Mouse (Mus musculus) adrenal gland, postnatal 36 days (tissue): Measurements from ENCODE around the gene Mrpl2. TPM values are rescaled to one million over a fixed set of nuclear protein-coding genes. Genes with fewer than 3 reads are reported as not detected.

Experiments used
- DNase-seq, 2 experiments: peaks; one replicate each; pipeline ENCODE4 v3.0.0; 2021; ENCODE audit warnings: mixed read lengths in 1 of 2
- total RNA-seq, 2 experiments: library from RNA; stranded (reverse); gene quantifications; 2 replicates each; pipeline ENCODE4 v1.2.3; 2021

Gene Mrpl2
- total RNA-seq, 2 experiments from 2014 or later, result 92.6 to 114 TPM

DNA sequence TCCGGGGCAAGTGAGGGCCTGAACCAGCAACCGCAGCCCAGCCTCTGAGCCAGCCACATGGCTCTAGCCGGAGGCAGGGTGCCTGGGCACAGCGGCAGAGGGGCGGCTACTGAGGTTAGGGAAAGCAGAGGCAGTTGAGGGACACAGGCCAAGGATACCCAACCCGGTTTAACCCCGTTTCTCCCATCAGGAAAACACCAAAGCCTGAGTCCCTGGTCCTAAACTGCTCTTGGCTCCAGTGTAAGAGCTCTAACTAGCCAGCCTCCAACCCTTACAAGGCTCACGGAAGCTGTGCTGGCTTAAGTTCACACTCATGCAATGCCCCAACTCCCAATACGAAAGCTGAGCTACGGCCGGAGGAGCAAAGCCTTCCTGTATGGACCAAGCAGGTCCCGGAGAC lies 21.4 kb upstream of the Mrpl2 start:
- DNase-seq, result no peak

DNA sequence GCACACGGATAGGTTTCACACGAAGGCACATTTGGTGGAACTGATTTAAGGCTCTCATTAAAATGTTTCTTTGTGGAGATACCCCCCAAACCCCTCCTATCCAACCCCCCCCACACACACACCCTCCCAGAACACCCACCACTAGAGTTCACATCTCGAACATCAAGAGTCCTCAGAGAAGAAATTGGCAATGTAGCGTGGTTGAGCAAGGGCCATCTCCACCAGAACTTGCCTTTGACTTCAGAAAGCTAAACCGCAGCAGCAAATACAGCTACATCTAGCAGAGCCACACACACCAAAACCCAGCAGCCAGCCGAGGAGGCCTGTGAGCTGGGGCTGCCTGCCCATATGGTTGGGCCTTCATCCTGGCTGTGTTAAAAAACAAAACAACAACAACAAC lies 18.6 kb upstream of the Mrpl2 start:
- DNase-seq, result no peak

DNA sequence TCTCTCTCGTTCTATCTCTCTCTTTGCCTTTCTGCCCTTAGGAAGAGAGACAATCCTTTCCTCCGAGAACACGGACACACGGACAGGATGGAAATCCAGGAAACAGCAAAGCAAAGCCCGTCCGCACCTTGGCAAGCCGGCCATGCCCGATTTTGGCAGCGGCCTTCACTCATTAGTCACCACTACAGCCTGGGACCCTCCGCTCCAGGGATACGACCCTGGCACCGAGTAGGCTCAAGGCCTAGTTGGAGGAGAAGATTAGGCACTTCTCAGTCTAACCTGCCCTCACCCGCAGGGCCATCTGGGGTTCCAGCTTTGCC lies 17.6 kb upstream of the Mrpl2 start:
- peak; percentile 64 to 66 for DNase-seq

DNA sequence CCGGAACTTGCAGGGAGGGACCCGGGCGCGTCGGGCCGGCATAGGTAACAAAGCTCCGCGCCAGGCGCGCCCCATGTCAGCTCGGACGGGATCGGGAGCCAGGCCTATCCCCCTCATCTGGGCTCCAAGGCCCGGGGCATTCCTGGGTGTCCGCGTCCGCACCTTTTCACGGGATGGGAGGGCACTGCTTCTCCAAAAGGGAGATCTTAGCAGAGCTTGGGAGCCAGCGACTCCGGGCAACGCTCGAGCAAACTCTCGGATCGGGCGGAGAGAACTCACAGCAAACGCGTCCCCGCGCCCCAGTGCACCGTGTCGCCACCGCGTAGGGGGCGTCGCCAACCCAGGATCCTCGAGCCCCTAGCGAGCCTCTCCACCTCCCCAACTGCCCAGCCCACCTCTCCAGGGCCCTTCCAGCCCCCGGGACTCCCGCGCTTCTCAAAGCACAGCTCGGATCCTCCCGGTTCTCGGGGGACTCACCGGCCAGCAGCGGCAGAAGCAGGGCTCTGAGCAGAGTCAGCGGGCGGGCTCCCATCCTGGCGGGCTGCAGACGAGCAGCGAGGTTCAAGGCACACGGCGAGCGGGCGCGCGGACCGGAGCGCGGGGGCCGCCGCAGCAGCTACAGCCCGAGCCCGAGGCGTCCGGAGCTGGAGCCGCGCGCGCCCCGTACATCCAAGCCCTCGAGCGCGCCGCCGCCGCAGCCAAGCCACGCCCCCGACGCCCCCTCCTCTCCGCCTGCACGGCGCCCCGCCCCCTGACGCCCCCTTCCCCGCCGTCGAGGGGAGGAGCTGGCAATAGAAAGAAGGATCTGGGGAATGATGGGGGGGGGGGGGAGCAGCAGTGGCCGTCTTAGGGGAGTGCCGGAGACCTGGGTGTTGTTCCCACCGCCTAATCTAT lies 17.0 kb upstream of the Mrpl2 start, which contains the start of gene Ptk7:
Ptk7 (minus strand) TSS at position 714 of the 894 bp plus-strand sequence.
- peak; percentile 65 to 81 for DNase-seq

DNA sequence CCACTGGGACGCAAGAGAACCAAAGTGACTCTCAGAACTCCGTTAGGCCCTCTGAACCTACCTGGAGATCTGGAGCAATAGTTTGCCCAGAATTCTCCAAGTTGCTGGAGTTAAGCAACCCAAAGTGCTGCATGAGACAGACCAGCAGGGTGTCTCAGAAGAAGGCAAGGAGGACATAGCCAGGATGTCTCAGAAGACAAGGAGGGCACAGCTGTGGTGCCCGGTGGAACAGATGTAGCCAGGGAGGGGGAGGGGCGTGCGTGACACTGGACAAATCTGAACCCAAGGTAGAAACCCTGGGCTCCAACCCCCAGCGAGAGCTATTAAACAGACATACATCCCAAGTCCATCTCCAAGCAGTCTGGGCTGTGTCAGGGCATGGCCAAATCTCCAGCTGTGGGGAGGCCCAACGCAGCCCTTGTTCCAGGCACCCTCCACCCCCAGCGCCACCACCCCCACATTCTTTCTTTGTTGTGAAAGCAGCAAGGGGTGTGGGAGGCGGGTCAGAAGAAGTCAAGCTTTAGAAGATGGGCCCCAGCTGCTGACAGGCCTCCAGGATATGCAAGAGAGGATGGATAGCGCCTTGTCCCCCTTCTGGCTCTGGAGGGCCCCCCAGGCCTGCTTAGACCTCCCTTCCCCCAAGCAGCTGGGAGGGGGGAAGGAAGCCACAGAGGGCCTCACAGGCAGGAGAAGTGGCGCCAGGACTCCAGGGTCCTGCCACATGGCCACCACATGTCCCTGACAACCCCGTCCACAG lies 16.2 kb upstream of the Mrpl2 start:
- peak in 1 of 2 experiments; percentile 31 for DNase-seq

DNA sequence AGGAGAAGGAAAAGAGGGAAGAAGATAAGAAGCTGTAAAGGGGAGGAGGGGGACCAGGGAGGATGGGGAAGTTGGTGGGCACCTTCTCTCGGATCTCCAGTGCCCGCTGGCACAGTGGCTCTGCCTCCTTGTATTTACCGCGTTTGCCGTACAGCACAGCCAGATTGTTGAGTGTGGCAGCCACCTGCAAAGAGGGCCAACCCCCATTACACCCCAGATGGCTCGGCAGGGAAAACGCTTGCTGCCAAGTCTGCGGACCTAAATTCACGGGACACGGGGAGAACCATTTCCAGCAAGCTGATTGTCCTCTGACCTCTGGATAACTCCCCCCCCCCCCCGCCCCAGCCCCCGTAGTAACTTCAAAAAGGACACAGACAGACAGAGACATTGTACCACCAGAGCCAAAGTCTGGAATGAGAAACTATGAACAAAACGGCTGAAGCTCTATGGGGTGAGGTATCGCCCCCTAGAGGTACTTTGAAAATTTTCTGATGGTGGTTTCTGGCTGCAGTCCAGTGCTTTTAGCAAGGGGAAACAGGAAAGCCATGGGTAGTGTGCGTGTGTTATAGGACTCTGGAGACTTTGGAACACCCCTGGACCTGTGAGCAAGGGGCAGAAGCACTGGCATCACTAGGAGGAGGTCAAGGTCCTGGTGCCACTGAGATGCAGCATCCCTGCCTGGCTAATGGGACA lies 9.1 kb upstream of the Mrpl2 start:
- DNase-seq, result peak; percentile 36 to 66

DNA sequence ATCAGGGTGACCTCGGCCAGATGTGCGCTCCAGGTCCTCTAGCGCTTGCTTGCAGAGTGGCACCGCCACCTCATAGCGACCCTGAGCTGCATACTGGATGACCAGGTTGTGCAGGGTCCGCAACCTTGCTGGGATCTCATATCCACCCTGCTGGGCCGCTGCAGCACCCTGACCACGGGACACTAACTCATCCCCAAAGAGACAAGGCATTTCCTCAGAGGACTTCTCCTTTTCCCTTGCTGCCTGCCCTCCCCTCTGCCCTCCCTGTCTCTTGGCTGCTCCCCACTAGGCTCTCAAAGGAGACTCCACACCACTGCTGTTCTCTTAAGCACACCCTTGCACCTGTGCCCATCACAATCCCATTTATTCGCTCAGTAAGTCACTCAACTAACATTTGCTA lies 6.1 kb upstream of the Mrpl2 start:
- no peak for DNase-seq

DNA sequence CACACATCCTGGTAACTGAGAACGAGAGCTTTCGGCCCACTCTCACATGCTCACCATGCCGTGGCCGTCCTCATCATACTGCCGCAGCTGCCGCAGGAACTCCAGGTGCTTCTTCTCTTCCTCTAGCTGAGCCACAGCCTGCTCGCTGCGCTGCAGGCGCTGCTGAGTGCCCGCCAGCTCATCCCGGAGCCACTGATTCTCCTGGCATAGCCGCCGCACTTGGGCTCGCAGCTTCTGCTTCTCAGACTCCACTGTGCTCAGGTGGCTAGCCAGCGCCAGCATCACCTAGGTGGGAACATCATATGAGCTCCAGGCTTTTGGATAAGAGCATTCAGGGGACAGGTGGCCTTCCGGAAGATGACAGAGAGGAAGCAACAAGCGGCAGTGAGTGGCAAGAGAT lies 4.0 kb upstream of the Mrpl2 start:
- no peak for DNase-seq

DNA sequence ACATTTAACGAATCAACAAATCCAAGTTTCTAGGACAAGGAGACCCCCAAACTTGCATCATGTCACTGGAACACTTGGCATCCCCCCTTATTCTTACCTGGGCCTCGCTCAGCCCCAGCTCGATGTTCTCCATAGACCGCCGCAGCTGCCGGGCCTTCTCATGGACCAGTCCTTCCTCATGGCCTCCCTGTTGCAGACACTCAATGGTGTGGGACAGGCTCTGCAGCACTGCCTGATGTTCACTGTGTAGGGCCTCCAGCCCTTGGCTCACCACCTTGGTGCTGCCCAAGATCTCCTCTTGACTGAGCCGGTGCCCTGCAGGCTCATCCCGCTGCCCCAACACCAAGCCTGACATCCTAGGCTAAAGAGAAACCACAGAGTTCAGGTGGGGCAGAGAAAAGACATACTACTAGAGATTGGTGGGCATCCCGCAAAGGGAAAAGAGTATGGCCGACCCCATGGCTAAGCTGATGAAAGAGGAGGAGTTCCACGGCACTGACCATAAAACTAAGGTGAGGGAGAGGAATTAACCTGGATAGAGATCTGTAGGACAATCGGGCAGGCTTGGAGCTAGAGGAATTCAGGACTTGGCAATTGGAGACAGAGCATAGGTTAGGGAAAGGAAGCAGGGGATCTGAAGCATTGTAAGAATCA lies 1.8 kb upstream of the Mrpl2 start:
- DNase-seq, result no peak

DNA sequence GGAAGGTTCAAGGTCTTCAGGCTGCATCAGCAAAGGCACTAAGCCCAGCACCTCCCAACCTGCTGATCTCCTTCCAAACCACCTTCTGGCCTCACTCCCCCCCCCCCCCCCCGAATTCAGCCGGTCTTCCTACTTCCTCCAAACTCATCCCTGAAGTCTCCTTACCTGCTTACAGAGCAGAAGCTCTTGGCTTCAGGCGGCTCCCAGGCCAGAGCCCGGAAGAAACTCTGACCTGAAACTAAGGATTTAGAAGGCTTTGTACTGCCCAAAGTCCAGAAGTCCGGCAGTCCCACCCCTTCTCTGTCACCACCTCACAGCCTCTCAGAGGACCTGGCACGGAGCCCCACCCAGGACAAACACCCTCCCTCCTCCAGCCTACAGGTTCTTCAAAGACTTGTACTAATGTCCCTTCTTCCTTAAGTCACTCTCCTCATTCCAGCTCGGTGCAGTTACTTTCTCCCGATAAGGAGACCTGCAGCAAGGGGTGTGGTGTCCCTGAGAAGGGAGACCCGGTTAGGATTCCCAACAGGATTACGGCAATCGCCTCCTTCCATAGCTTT lies 1.0 kb upstream of the Mrpl2 start:
- peak; percentile 77 to 85 for DNase-seq

DNA sequence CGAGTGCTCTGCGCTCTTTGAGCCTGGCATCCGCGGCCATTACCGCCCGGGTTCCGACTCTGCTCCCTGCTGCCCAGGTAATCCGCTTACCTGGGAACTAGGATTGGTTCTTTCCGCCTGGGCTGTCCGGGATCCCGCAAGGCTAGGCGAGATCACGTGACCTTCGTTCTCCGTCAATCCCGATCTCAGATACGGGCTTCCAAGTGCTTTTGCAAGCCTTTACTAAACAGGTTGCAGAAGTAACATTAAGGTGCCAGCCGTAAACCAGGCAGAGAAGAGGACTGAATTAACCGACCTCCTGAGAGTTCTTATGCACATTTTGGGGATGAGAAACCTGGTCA lies 263 bp downstream of the Mrpl2 start:
- no peak for DNase-seq

DNA sequence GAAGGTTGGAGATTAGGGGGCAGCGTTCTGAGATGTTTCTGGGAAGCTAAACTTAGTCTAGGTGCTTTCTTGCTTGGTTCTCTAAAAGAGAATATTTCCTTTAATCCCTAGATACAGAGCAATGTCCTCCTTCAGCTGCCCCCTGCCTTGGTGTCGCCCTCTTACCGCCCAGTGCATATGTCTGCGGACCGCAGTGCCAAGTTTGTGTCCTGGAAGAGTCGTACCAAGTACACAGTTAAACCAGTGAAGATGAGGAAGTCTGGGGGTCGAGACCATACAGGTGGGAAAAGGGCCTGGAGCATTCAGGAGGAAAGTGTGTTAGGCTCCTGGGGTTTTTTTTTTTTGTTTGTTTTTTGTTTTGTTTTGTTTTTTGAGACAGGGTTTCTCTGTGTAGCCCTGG lies 1.2 kb downstream of the Mrpl2 start:
- DNase-seq, result no peak

DNA sequence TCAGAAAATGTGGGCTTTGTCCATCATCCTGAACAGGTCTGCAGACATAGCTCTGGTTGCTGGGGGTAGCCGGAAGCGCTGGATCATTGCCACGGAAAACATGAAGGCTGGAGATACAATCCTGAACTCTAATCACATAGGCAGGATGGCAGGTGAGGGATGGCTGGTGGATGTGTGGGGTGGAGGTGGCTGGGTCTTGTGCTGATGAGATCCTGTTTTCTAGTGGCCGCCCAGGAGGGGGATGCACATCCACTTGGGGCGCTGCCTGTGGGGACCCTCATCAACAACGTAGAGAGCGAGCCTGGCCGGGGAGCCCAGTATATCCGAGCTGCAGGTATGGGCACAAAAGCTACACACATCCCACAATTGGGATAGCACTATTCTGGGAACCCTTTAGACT lies 2.4 kb downstream of the Mrpl2 start:
- DNase-seq, result no peak

DNA sequence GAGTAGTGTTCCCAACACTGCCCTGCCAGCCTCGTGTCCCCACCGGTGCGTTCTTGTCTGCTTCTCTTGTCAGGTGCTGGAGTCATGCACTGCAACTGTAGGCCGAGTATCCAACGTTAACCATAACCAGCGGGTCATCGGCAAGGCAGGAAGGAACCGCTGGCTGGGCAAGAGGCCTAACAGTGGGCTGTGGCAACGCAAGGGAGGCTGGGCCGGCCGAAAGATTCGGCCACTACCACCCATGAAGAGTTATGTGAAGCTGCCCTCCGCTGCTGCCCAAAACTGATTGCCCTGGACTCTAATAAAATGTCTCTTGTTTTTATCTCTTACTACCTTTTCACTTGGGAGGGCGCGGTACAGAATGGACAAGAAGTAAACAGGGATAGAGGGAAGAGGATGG lies 3.8 kb downstream of the Mrpl2 start:
- DNase-seq, result peak in 1 of 2 experiments; percentile 40

DNA sequence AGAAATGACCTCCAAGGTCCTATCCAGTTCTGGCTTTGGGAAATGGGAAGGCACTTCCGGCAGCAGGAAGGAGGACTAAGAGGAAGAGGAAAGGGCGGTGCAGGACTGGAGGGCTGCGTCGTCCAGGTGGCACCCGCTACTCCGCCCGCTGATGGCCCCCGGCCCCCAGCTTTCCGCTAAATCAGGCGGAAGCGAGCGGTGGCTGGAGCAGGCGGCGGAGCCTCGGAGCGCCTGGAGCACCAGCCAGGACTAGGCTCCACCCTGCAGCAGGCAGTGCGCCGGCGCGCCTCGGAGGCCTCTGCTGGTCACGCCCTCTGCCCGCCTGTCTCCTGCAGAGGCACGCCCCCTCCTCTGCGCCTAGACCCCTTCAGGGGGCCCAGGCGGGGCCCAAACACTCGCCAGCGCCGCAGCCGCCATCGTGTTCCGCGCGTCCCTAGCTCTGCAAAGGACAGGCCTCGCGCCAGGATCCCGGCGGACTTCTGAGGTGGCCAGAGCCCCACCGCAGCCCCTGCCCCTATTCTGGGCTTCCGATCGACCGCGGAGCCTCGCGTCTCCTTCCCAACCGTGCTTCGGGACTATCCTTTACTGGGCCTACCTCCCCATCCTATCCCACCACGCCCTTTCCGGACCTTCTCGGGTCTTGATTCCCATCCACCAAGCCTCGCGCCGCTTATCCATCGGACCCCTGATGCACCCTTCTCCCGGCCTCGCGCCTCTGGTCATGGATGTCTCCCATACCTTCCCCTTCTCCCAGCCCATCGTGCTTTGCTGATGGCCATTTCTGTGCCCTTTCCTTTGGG lies 4.4 kb downstream of the Mrpl2 start, which contains the start of gene Cul7:
Cul7 (plus strand) TSS at position 106 of the 800 bp plus-strand sequence.
- peak; percentile 95 to 96 for DNase-seq

DNA sequence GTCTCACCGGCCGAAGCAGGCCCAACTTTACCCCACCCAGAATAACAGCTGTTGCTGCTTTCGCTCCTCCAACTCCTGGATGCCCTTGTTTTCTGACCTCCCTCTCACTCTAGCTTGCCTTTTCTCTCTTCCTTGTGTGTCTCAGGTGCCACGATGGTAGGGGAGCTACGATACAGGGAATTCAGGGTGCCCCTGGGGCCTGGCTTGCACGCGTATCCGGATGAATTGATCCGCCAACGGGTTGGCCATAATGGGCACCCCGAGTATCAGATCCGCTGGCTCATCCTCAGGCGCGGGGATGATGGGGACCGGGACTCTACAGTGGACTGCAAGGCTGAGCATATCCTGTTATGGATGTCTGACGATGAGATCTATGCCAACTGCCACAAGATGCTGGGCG lies 5.3 kb downstream of the Mrpl2 start:
- no peak for DNase-seq

DNA sequence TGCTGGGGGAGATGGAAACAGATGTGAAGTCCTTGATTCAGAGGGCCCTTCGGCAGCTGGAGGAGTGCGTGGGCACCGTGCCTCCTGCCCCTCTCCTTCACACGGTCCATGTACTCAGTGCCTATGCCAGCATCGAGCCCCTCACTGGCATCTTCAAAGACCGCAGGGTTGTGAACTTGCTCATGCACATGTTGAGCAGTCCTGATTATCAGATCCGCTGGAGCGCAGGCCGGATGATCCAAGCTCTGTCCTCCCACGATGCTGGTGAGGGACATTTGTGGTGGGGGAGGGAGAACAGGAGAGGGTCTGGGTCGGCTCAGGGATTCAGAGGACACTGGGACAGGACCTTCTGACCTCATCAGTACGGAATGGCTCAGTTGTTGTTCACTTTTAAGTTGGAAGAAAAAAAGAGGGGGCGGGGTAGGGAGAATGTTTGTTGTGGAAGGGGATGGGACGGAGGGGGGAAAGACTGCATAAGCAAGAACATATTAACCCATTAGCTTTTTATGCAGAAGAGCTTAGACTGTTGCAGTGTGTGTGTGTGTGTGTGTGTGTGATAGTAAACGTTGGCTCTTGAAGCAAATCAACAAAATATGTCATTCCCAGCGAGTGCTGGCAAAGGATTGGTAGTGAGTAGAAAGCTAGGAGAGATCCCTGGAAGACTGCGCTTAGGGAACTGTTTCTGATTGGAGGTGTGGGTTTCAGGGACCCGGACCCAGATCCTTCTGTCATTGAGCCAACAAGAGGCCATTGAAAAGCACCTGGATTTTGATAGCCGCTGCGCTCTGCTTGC lies 5.9 kb downstream of the Mrpl2 start:
- no peak for DNase-seq

DNA sequence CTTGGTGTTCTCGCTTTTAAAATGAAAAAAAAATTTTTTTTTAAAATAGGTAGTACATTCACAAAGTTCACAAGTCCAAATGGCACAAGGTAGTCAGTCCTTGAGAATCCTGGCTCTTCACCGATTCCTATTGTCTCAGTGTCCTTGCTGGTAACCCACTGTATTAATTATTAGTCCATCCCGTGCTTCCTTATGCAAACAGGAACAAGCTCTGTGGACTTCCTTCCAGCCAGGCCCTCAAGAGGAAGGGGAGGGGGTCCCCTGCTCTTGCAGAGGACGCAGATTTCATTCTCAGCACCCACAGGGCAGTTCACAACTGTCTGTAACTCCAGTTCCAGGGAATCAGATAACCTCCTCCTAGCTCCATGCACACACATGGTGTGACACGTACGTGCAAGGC lies 10.0 kb downstream of the Mrpl2 start:
- no peak for DNase-seq

DNA sequence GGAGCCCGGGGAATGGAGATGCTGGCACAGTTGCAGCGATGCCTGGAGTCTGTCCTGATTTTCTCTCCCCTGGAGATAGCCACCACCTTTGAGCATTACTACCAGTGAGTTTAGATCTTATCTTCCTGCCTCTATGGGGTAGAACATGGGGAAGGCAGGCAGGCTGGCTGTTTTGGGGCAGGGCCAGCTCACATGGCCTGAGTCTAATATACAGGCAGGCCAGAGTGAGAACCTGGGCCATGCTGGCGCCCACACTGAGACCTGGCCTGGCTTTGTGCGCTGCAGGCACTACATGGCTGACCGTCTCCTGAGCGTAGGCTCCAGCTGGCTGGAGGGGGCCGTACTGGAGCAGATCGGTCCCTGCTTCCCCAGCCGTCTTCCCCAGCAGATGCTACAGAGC lies 15.3 kb downstream of the Mrpl2 start:
- DNase-seq, result no peak

DNA sequence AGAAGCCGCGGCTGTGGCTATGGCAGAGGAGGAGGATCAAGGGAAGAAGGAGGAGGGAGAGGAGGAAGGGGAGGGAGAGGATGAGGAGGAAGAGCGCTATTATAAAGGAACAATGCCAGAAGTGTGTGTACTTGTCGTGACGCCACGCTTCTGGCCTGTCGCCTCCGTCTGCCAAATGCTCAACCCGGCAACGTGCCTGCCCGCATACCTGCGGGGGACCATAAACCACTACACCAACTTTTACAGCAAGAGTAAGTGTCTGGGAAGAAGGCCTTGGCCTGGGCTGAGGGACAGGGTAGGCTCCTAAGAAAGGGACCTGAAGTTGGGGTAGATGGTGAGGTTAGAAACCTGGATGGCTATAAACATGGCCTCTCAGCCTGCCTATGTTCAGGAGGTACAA lies 16.0 kb downstream of the Mrpl2 start:
- no peak for DNase-seq
